In the genomic region with DNA sequence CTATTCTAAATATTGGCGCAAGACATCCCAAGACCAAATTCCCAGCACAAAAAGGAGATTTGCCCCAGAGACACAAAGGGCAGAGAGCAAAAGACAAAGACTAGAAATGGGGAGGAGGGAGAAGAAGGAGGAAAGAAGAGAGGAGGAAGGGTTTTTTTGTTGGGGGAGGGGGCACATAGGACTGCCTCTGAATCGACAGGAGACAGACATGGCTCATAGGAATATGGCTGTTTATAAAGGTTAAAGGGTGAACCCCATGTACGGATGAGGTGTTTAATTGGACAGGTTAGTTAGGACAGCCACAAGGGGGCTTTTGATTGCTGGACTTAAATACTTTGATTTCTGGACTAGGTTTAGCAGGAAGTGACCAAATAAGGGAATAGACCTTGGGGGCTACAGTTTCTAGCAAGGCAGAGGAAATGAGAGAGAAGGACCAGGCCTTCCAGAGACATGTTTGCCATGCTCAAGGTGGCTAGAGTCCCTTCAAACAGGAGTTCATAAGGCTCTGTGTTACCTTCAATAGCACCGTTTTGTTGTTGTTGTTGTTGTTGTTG, we compare ENCODE assay signal across 9 mouse cellular contexts. TPM values are rescaled to one million over a fixed set of nuclear protein-coding genes. Genes with fewer than 3 reads are reported as not detected.
DNase-seq lines count a peak whose midpoint lies in the region; ATAC-seq lines count a peak whose summit lies in the region.
"Had no signal": no experiment of that assay in that cellular context is flagged by ENCODE, and none has a peak within 500 bp of the region (broad histone marks: within the 10 kb centered on the region; RNA-seq: fewer than 3 reads in every experiment).

No protein-coding gene starts in this region.

- H3K36me3 ChIP-seq in lung, embryonic 16.5 days (ENCODE audit: control insufficient read depth, insufficient read depth, low read length): peaks cover 12% of the 10 kb centered on the region
- no peaks in the 10 kb centered on the region for H3K36me3 ChIP-seq in neural tube, embryonic 15.5 days

- H3K4me1 ChIP-seq in lung, embryonic 16.5 days (replicated peaks; ENCODE audit: control insufficient read depth, insufficient read depth, low read length): peaks cover 5% of the 10 kb centered on the region
- H3K4me1 ChIP-seq in neural tube, embryonic 15.5 days: peaks cover 22% of the 10 kb centered on the region

- no peaks in the 10 kb centered on the region for H3K27me3 ChIP-seq in lung, embryonic 16.5 days (ENCODE audit: control insufficient read depth, insufficient read depth, low read depth, low read length)
- no peaks in the 10 kb centered on the region for H3K27me3 ChIP-seq in neural tube, embryonic 15.5 days (replicated peaks)

- peak; percentile 30 for DNase-seq in embryo, embryonic 10.5 days (ENCODE audit: low spot score)
- no peak for DNase-seq in embryo, embryonic 10 days (ENCODE audit: low spot score)
- no peak for DNase-seq in lung, postnatal 10 days
- DNase-seq in induced T-regulatory cell, adult 2 months (ENCODE audit: low read depth): peak; percentile 35
- DNase-seq in spleen, adult 12 weeks (ENCODE audit: low spot score): no peak

- H3K27ac ChIP-seq in lung, embryonic 16.5 days (ENCODE audit: low read length): 0 out of 2 replicates have a peak overlapping the region, but pooled peaks have one; percentile 12
- peak overlapping the region; percentile 95 for H3K27ac ChIP-seq in neural tube, embryonic 15.5 days (replicated peaks)

- no peak overlapping the region for H3K4me2 ChIP-seq in lung, embryonic 16.5 days (ENCODE audit: low read depth, low read length)
- H3K4me2 ChIP-seq in neural tube, embryonic 15.5 days: peak overlapping the region; percentile 51

- no peak overlapping the region for H3K9ac ChIP-seq in lung, embryonic 16.5 days (ENCODE audit: low read length)
- H3K9ac ChIP-seq in neural tube, embryonic 15.5 days (replicated peaks): 0 out of 2 replicates have a peak overlapping the region, but pooled peaks have one; percentile 31

- no peak for ATAC-seq in lung, embryonic 16.5 days (ENCODE audit: low read depth)
- ATAC-seq in neural tube, embryonic 15.5 days (ENCODE audit: low FRiP score): no peak; the same call in 1 of the 2 replicates
- no peak for ATAC-seq in megakaryocyte progenitor cell, adult 5-6 weeks (replicated peaks; ENCODE audit: poor library complexity)

- WGBS in lung, embryonic 16.5 days: 49% methylated on average over 4 of the region's 4 CpGs
- 69% methylated on average over 4 of the region's 4 CpGs for WGBS in neural tube, embryonic 15.5 days

- H3K9me3 ChIP-seq in lung, embryonic 16.5 days (ENCODE audit: control insufficient read depth, low read length): no peaks in the 10 kb centered on the region
- H3K9me3 ChIP-seq in neural tube, embryonic 15.5 days (replicated peaks): no peaks in the 10 kb centered on the region

- H3K4me3 ChIP-seq in lung, embryonic 16.5 days (ENCODE audit: low read length): no peak overlapping the region
- peak overlapping the region; percentile 75 for H3K4me3 ChIP-seq in neural tube, embryonic 15.5 days (replicated peaks)

RNA-seq across cellular contexts. Expression of a gene that starts 0.9 kb away (rescaled TPM):
- 31.9 and 37.0 TPM in 2 replicates for polyA plus RNA-seq in lung, embryonic 16.5 days (2015; fragmentation: Nextera tagmentation; extraction: Ambion mirVana)
- 38.7 and 41.1 TPM in 2 replicates for polyA plus RNA-seq in neural tube, embryonic 15.5 days (2015; fragmentation: Nextera tagmentation; extraction: Ambion mirVana)
- 22.5 and 25.0 TPM in 2 replicates for total RNA-seq in megakaryocyte progenitor cell, adult 5-6 weeks (2015)
- total RNA-seq in megakaryocyte progenitor cell, adult 5-6 weeks (2017): 18.2 and 27.4 TPM in 2 replicates

RNA-seq across cellular contexts. Expression of a gene that starts 19.3 kb away (rescaled TPM):
- 3.5 and 4.2 TPM in 2 replicates for polyA plus RNA-seq in lung, embryonic 16.5 days (2015; fragmentation: Nextera tagmentation; extraction: Ambion mirVana)
- 451 and 532 TPM in 2 replicates for polyA plus RNA-seq in neural tube, embryonic 15.5 days (2015; fragmentation: Nextera tagmentation; extraction: Ambion mirVana)
- not detected in 2 replicates for total RNA-seq in megakaryocyte progenitor cell, adult 5-6 weeks (2015)
- total RNA-seq in megakaryocyte progenitor cell, adult 5-6 weeks (2017): not detected in 2 replicates

RNA-seq across cellular contexts. Expression of a gene that starts 50.2 kb away (rescaled TPM):
- polyA plus RNA-seq in lung, embryonic 16.5 days (2015; fragmentation: Nextera tagmentation; extraction: Ambion mirVana): not detected in 2 replicates
- polyA plus RNA-seq in neural tube, embryonic 15.5 days (2015; fragmentation: Nextera tagmentation; extraction: Ambion mirVana): 0.46 and 0.49 TPM in 2 replicates
- total RNA-seq in megakaryocyte progenitor cell, adult 5-6 weeks (2015): 0.46 and 0.74 TPM in 2 replicates
- 0.12 and 0.81 TPM in 2 replicates for total RNA-seq in megakaryocyte progenitor cell, adult 5-6 weeks (2017)
- polyA plus RNA-seq: macrophage had no signal

Comparison
In these comparisons a context has a peak if more than half of its experiments do, and no peak if none do; other contexts are left out.
1. DNase-seq: peak in embryo, embryonic 10.5 days (single experiment) and induced T-regulatory cell, adult 2 months (single experiment); none in embryo, embryonic 10 days (single experiment), lung, postnatal 10 days (single experiment) and spleen, adult 12 weeks (single experiment).
2. RNA of a gene that starts 19.3 kb away (polyA plus RNA-seq): 451 to 532 TPM in neural tube, embryonic 15.5 days; 3.5 to 4.2 TPM in lung, embryonic 16.5 days; every median in the first group is over 10 times any median in the second.